Mouse (Mus musculus) liver, embryonic 14.5 days (tissue): ENCODE measurements around the gene Ccnt2. TPM values are rescaled to one million over a fixed set of nuclear protein-coding genes. Genes with fewer than 3 reads are reported as not detected.

ENCODE experiments used
- ATAC-seq: fragments of 200-750 bp; cut with Nextera tagmentation; 2 replicates; pipeline ENCODE4 v1.8.0; 2017; ENCODE audit warnings: moderate number of reproducible peaks, mild to moderate bottlenecking, moderate library complexity; ENCODE audit not compliant: insufficient read depth
- DNase-seq, 3 experiments: peaks; one replicate each; pipeline ENCODE4 v3.0.0-alpha.2; 2012 to 2013; ENCODE audit warnings: low read depth in 3 of 3, low spot score in 3 of 3
- H3K27ac ChIP-seq: fragments of 300-500 bp; sonication (generic); 2 replicates; pipeline ENCODE4 v1.5.1; 2014; ENCODE audit warnings: moderate library complexity, mild to moderate bottlenecking, control low read depth, inconsistent platforms
- H3K27me3 ChIP-seq: fragments of 300-500 bp; sonication (generic); 2 replicates; pipeline ENCODE4 v1.6.1; 2014; ENCODE audit warnings: mild to moderate bottlenecking, low read length, moderate library complexity; ENCODE audit not compliant: control insufficient read depth, insufficient read depth
- H3K36me3 ChIP-seq: fragments of 300-500 bp; sonication (generic); replicated peaks from 2 replicates; pipeline ENCODE4 v1.6.1; 2014; ENCODE audit warnings: low read depth; ENCODE audit not compliant: control insufficient read depth, insufficient read depth
- H3K4me1 ChIP-seq, 2 experiments: fragments of 200-500 bp in 1 of 2; fragments of 300-500 bp in 1 of 2; sonication (generic) in 1 of 2; replicated peaks; 2 replicates each; pipeline ENCODE4 v1.6.1; 2012 to 2014; ENCODE audit warnings: antibody characterized with exemption in 1 of 2, inconsistent platforms in 1 of 2, low read length in 1 of 2; ENCODE audit not compliant: control insufficient read depth in 2 of 2, insufficient read depth in 2 of 2
- H3K4me2 ChIP-seq: fragments of 300-500 bp; sonication (generic); 2 replicates; pipeline ENCODE4 v1.6.1; 2014; ENCODE audit warnings: low read depth, mild to moderate bottlenecking, control low read depth, moderate library complexity
- H3K4me3 ChIP-seq, 2 experiments: fragments of 200-500 bp in 1 of 2; fragments of 300-500 bp in 1 of 2; sonication (generic) in 1 of 2; 2 replicates each; pipeline ENCODE4 v1.5.1; 2012 to 2014; ENCODE audit warnings: low read depth in 2 of 2, low read length in 2 of 2, mild to moderate bottlenecking in 2 of 2, control low read depth in 1 of 2, inconsistent platforms in 1 of 2, moderate library complexity in 1 of 2; ENCODE audit not compliant: insufficient read depth in 1 of 2
- H3K9ac ChIP-seq: fragments of 300-500 bp; sonication (generic); replicated peaks from 2 replicates; pipeline ENCODE4 v1.6.1; 2014; ENCODE audit warnings: mild to moderate bottlenecking, control low read depth, moderate library complexity
- H3K9me3 ChIP-seq: fragments of 300-500 bp; sonication (generic); 2 replicates; pipeline ENCODE4 v1.6.1; 2016; ENCODE audit warnings: low read length, mixed read lengths; ENCODE audit not compliant: control insufficient read depth
- CTCF ChIP-seq: IDR thresholded peaks from 2 replicates; pipeline ENCODE4 v1.5.1; 2016; ENCODE audit warnings: antibody characterized with exemption, low read depth, control low read depth
- EP300 ChIP-seq: IDR thresholded peaks from 2 replicates; pipeline ENCODE4 v1.6.1; 2016; ENCODE audit warnings: antibody characterized with exemption, low read depth
- WGBS: fragments of 180-500 bp; shearing (Covaris S2); extraction: QIAGEN DNeasy Blood & Tissue Kit; methylation state at CpG from one replicate; pipeline ENCODE4 v1.1.7; 2014; ENCODE audit not compliant: insufficient replicate concordance; 5-methylcytosine and 5-hydroxymethylcytosine counted together
- polyA plus RNA-seq, 2 experiments: library from polyadenylated mRNA; depleted of rRNA in 1 of 2; stranded (reverse) in 1 of 2; unstranded in 1 of 2; fragments of >200 nt; fragmentation: Nextera tagmentation in 1 of 2; extraction: Ambion mirVana in 1 of 2; gene quantifications; 2 replicates each; pipeline versions ENCODE4 v1.2.1 to v1.2.3; 2012 to 2014

Ccnt2 gene
- polyA plus RNA-seq (2012; rRNA removed) (13.8 and 16.1 TPM in 2 replicates), polyA plus RNA-seq (2014; fragmentation: Nextera tagmentation; extraction: Ambion mirVana) (19.6 and 20.6 TPM in 2 replicates)

DNA sequence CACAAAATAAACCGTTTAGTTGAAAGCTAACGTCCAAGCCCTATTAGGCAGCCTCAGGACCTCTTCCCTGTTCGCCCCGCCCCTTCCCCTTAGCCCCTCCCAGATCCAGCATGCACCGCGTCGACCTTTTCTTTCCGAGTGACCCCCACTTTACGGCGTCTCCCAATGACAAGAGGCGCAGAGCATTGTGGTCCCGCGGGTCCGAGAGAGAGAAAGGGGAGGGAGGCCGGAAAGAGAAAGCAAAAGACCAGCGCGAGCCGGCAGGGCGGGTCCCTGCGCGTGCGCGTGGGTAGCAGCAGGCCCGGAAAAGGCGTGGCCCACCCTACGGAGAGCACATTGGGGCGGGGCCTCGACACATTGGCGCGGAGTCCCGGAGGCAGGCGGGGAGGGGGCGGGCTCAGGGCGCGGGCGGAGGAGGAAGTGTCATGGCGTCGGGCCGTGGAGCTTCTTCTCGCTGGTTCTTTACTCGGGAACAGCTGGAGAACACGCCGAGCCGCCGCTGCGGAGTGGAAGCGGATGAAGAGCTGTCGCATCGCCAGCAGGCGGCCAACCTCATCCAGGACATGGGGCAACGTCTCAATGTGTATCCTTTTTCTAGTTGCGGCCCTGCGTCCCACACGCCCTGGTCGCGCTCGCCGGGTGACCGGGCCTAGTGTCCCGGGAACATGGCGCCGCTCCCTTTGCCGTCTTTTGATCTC is at the start of gene Ccnt2:
TSS of gene Ccnt2 (plus strand) at position 362 of the 698 bp plus-strand sequence.
- H3K9ac ChIP-seq, result peak within 1 kb of the TSS; percentile 94
- peak within 1 kb of the TSS; percentile 88 to 99 for H3K4me3 ChIP-seq
- H3K4me2 ChIP-seq, result peak within 1 kb of the TSS; percentile 77
- TF ChIP-seq EP300 (no peak; the same call in 1 of the 2 replicates), CTCF (no peak; the same call in none of the 2 replicates)
- H3K4me1 ChIP-seq, result peaks cover 17 to 25% of the 10 kb centered on the region in 2 experiments
- DNase-seq (peak; percentile 98 to 99 (median 98)), ATAC-seq (peak; percentile 97)
- peak within 1 kb of the TSS; percentile 81 for H3K27ac ChIP-seq
- H3K36me3 ChIP-seq, result peaks cover 15% of the 10 kb centered on the region
- H3K9me3 ChIP-seq, result no peaks in the 10 kb centered on the region
- no peaks in the 10 kb centered on the region for H3K27me3 ChIP-seq
- WGBS, result under 1% methylated on average over 63 of the region's 63 CpGs

DNA sequence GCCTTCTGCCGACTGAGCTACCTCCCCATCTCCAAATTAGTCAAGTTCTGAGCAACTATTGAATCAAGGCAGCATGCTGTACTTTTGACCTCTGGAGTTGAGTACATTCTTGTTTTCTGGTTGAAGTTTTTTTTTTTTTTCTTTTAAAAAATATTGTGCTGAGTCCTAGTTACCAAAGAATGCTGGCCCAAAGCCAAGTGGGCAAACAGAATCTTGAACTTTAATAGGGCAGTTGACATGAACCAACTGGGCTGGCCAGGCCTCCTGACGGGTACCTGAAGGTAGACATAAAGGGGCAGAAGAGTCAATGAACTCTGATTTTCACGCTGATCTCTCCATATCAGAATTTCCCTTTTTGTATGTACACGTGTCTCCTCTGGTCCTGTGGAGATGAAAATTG is 44.9 kb upstream of the Ccnt2 start, which contains the start of gene Acmsd:
TSS of gene Acmsd (plus strand) at position 318 of the 400 bp plus-strand sequence.
- DNase-seq, result no peak
- H3K27me3 ChIP-seq, result no peaks in the 10 kb centered on the region
- no peak for ATAC-seq
- H3K4me3 ChIP-seq, result no peak within 1 kb of the TSS
- TF ChIP-seq EP300 (no peak), CTCF (no peak)
- H3K9me3 ChIP-seq, result no peaks in the 10 kb centered on the region
- H3K4me2 ChIP-seq, result no peak within 1 kb of the TSS
- no peaks in the 10 kb centered on the region for H3K4me1 ChIP-seq
- 61% methylated on average over 4 of the region's 4 CpGs for WGBS
- H3K9ac ChIP-seq, result no peak within 1 kb of the TSS
- no peaks in the 10 kb centered on the region for H3K36me3 ChIP-seq
- no peak within 1 kb of the TSS for H3K27ac ChIP-seq

DNA sequence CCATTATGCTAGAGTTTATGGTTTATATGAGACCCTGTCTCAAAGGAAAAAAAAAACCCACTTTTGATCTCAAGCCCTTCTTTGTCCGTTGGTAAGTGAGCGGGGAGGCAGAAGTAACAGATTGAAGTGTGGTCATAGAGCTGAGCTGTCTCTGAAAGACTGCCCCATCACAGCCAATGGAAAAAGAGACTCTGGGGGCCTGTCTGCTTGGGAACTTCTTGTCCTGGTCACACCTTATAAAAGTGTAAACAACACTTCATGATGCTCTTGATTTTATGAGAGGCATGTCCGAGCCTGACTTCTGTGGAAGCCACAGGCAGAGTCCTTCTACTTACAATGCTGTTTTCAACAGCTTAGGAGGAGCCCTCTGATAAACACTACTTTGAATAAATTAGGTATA is 42.9 kb upstream of the Ccnt2 start:
- Histone ChIP-seq H3K27me3 (no peaks in the 10 kb centered on the region), H3K27ac (no peak overlapping the region), H3K36me3 (no peaks in the 10 kb centered on the region), H3K4me2 (no peak overlapping the region), H3K9ac (no peak overlapping the region), H3K4me3 (no peak overlapping the region), H3K4me1 (no peaks in the 10 kb centered on the region), H3K9me3 (no peaks in the 10 kb centered on the region)
- ATAC-seq, result no peak
- 42% methylated on average over 3 of the region's 3 CpGs for WGBS
- no peak for TF ChIP-seq EP300
- TF ChIP-seq CTCF, result no peak
- no peak for DNase-seq

DNA sequence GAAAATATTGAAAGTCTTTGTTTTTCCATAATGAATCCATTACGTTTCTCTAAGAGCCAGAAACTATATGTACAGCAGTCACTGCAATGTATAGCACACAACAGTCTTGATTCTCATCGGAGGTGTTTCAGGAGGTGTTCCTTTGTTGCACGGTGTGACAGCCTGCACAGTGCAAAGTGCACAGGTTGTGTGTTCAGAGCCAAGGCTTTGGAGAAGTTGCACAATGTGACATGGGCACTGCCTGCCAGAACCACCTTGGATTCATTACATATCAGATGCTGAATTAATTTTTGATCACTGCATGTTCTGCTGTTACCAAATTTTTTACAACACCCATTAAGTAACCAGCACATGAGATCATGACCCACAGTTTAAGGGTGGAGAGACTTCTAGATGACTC is 41.5 kb upstream of the Ccnt2 start:
- no peak overlapping the region for H3K4me2 ChIP-seq
- no peaks in the 10 kb centered on the region for H3K36me3 ChIP-seq
- ATAC-seq (no peak), DNase-seq (no peak)
- H3K27me3 ChIP-seq, result no peaks in the 10 kb centered on the region
- H3K4me1 ChIP-seq, result no peaks in the 10 kb centered on the region
- no peak for TF ChIP-seq EP300
- no peak for TF ChIP-seq CTCF
- H3K27ac ChIP-seq, result no peak overlapping the region
- WGBS, result 61% methylated on average over 3 of the region's 3 CpGs
- H3K9ac ChIP-seq, result no peak overlapping the region
- no peak overlapping the region for H3K4me3 ChIP-seq
- no peaks in the 10 kb centered on the region for H3K9me3 ChIP-seq

DNA sequence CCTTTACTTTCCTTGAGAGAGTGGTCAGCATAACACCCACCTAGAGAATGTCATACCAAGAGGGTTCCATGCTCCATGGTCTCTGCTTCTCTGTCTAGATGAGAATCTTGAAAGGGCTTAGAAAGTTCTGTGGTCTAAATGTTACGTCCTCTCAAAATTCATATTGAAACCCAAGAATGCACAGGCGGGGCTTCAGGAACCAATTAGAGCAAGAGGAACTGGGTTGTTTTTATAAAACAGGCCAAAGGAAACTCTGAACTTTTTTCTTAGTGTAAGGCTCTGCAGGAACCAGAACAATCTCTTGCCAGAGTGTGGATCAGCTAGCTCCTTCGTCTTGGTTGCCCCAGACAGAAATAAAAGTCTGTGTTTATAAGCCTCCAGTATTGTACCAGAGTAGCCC is 41.1 kb upstream of the Ccnt2 start:
- no peak overlapping the region for H3K4me2 ChIP-seq
- H3K36me3 ChIP-seq, result no peaks in the 10 kb centered on the region
- 46% methylated on average over 3 of the region's 3 CpGs for WGBS
- H3K9me3 ChIP-seq, result no peaks in the 10 kb centered on the region
- no peak overlapping the region for H3K27ac ChIP-seq
- TF ChIP-seq EP300 (no peak), CTCF (no peak)
- no peaks in the 10 kb centered on the region for H3K27me3 ChIP-seq
- DNase-seq (no peak), ATAC-seq (no peak)
- no peak overlapping the region for H3K9ac ChIP-seq
- no peak overlapping the region for H3K4me3 ChIP-seq
- H3K4me1 ChIP-seq, result no peaks in the 10 kb centered on the region
